Mouse (Mus musculus) embryo, embryonic 10 days (tissue): ENCODE data around the gene Ppp2r5b.

Experiments used
- DNase-seq: peaks from one replicate; pipeline ENCODE4 v3.0.0-alpha.2; 2015; ENCODE audit warnings: low spot score

The Ppp2r5b gene

GRCm38 (mm10) chr19:6235084-6236052, at the start of gene Ppp2r5b:
Gene Ppp2r5b, minus strand, starts transcription at chr19:6235872.
- DNase-seq: peak; percentile 92

- DNase-seq: no peak
Observed at GRCm38 (mm10) chr19:6285226-6285625, 49.6 kb upstream of the Ppp2r5b start.

GRCm38 (mm10) chr19:6284502-6284901, 48.8 kb upstream of the Ppp2r5b start:
- DNase-seq: no peak

- DNase-seq: no peak
Observed at GRCm38 (mm10) chr19:6283001-6283400, 47.3 kb upstream of the Ppp2r5b start.

GRCm38 (mm10) chr19:6281122-6282020, 45.7 kb upstream of the Ppp2r5b start:
- no peak for DNase-seq

GRCm38 (mm10) chr19:6280554-6280953, 44.9 kb upstream of the Ppp2r5b start:
- DNase-seq: no peak

- no peak for DNase-seq
Observed at GRCm38 (mm10) chr19:6279481-6280144, 43.9 kb upstream of the Ppp2r5b start.

GRCm38 (mm10) chr19:6278439-6279073, 42.9 kb upstream of the Ppp2r5b start:
- DNase-seq: no peak

- peak; percentile 77 for DNase-seq
Observed at GRCm38 (mm10) chr19:6277661-6278438, 42.2 kb upstream of the Ppp2r5b start.

- DNase-seq: peak; percentile 99
Observed at GRCm38 (mm10) chr19:6276426-6277421, 41.1 kb upstream of the Ppp2r5b start, which contains the start of gene Ehd1. Gene Ehd1, plus strand, starts transcription at chr19:6276725.

GRCm38 (mm10) chr19:6275740-6276389, 40.2 kb upstream of the Ppp2r5b start:
- DNase-seq: peak; percentile 32

- no peak for DNase-seq
Observed at GRCm38 (mm10) chr19:6273998-6274608, 38.4 kb upstream of the Ppp2r5b start.

GRCm38 (mm10) chr19:6273592-6273991, 37.9 kb upstream of the Ppp2r5b start:
- DNase-seq: no peak

GRCm38 (mm10) chr19:6272738-6273137, 37.1 kb upstream of the Ppp2r5b start:
- no peak for DNase-seq

GRCm38 (mm10) chr19:6272053-6272452, 36.4 kb upstream of the Ppp2r5b start:
- no peak for DNase-seq

GRCm38 (mm10) chr19:6271206-6271605, 35.5 kb upstream of the Ppp2r5b start:
- DNase-seq: no peak

- no peak for DNase-seq
Observed at GRCm38 (mm10) chr19:6270661-6271060, 35.0 kb upstream of the Ppp2r5b start.

- DNase-seq: no peak
Observed at GRCm38 (mm10) chr19:6269798-6270475, 34.3 kb upstream of the Ppp2r5b start.
